Mouse (Mus musculus) embryonic fibroblast, embryonic 13.5 days (primary cell): Measurements from ENCODE around the gene Olfr279.

ENCODE experiments used
- CTCF ChIP-seq: IDR thresholded peaks from 2 replicates; pipeline ENCODE4 v1.5.1; 2011; ENCODE audit warnings: mild to moderate bottlenecking, control low read depth, low read length, moderate library complexity, borderline replicate concordance; ENCODE audit not compliant: insufficient read depth
- POLR2A ChIP-seq: IDR thresholded peaks from 2 replicates; pipeline ENCODE4 v1.6.1; 2011; ENCODE audit warnings: low read depth, mild to moderate bottlenecking, control low read depth, low read length, moderate library complexity

DNA sequence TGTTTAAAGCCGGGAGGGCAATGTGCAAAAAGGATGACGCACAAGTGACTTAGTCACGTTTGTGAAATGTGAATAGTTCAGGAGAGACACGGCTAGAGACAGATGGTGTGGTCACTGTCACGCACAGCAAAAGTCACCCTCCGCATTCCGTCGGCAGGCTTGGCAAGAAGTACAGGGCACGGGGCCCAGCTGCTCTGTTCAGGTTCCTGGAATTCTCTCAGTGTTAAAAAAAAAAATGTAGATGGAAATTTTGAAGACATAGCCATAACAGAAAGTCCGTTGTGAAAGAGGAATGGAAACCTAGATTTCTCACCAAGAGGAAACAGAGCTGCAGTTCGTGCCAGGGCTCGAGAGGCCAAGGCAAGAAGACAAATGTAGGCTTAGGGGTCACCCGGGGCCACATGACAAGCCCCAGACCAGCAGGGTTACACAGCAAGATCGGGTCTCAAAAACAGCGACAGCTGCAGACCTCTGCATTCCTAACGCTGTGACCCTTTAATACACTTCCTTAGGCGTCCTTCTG is 20.7 kb downstream of the Olfr279 start:
- TF ChIP-seq CTCF: no peak
- TF ChIP-seq POLR2A: 0 out of 2 replicates have a peak, but pooled peaks have one; percentile 5
